In genomic region chr6:99024588-99024987, GRCm38 (mm10) we compare ENCODE assay signal across 12 mouse cellular contexts.
DNase-seq lines count a peak whose midpoint lies in the region; ATAC-seq and TF ChIP-seq lines count a peak whose summit lies in the region.
"Had no signal": no experiment of that assay in that cellular context is flagged by ENCODE, and none has a peak within 500 bp of the region (broad histone marks: within the 10 kb centered on the region; RNA-seq: fewer than 3 reads in every experiment).

No protein-coding gene starts in this region.

- peaks cover 17% of the 10 kb centered on the region for H3K79me2 ChIP-seq in MEL (ENCODE audit: control insufficient read depth, insufficient read depth, low read length, poor library complexity)

- peak overlapping the region; percentile 40; the same call in 1 of the 2 replicates for H3K4me3 ChIP-seq in heart, embryonic 15.5 days
- H3K4me3 ChIP-seq in MEL (ENCODE audit: control insufficient read depth in 1 of 2, insufficient read depth in 1 of 2, low read depth in 2 of 2, low read length in 2 of 2): no peak overlapping the region
- no peak overlapping the region for H3K4me3 ChIP-seq in forebrain, embryonic 13.5 days
- H3K4me3 ChIP-seq in megakaryocyte, embryonic 14.5 days (replicated peaks): peak overlapping the region; percentile 35
- H3K4me3 ChIP-seq: erythroblast, embryonic 14.5 days had no signal

- TF ChIP-seq CTCF in MEL (IDR thresholded peaks at IDR 0.05 in 2 of 3, conservative IDR thresholded peaks at IDR 0.05 in 1 of 3; ENCODE audit: control insufficient read depth in 1 of 3, insufficient read depth in 1 of 3, low read depth in 2 of 3, low read length in 3 of 3, poor library complexity in 1 of 3, severe bottlenecking in 1 of 3): no peak

- H3K27me3 ChIP-seq in heart, embryonic 15.5 days: no peaks in the 10 kb centered on the region
- H3K27me3 ChIP-seq in MEL (ENCODE audit: control insufficient read depth in 1 of 2, insufficient read depth in 2 of 2, low read length in 2 of 2): no peaks in the 10 kb centered on the region
- 0 out of 2 replicates have a peak, but pooled peaks cover 6% of the 10 kb centered on the region for H3K27me3 ChIP-seq in forebrain, embryonic 13.5 days
- no peaks in the 10 kb centered on the region for H3K27me3 ChIP-seq in megakaryocyte, embryonic 14.5 days (replicated peaks)

- ATAC-seq in heart, embryonic 15.5 days (replicated peaks; ENCODE audit: insufficient number of reproducible peaks, insufficient read depth, low FRiP score, low read depth): no peak
- ATAC-seq in forebrain, embryonic 13.5 days: no peak

- no peak for TF ChIP-seq POLR2A in MEL (IDR thresholded peaks at IDR 0.05; ENCODE audit: control insufficient read depth in 1 of 2, insufficient read depth in 1 of 2, low read depth in 1 of 2, low read length in 2 of 2, poor library complexity in 1 of 2)

- TF ChIP-seq RAD21 in MEL (IDR thresholded peaks at IDR 0.05; ENCODE audit: low read depth, low read length): no peak

- DNase-seq in heart, postnatal 36 days: no peak
- peak; percentile 23 for DNase-seq in MEL (ENCODE audit: low read depth, low spot score)
- DNase-seq in cerebellum, adult 18-20 months: no peak
- no peak for DNase-seq in kidney, postnatal 25 days
- no peak for DNase-seq in gastrocnemius, adult 18-20 months (ENCODE audit: low spot score)
- DNase-seq: adrenal gland, postnatal 14 days; kidney, postnatal 4 days; thymus, adult 2 months had no signal

- peak overlapping the region; percentile 68 for H3K4me2 ChIP-seq in heart, embryonic 15.5 days
- H3K4me2 ChIP-seq in forebrain, embryonic 13.5 days: peak overlapping the region; percentile 21

- no peaks in the 10 kb centered on the region for H3K36me3 ChIP-seq in heart, embryonic 15.5 days
- H3K36me3 ChIP-seq in MEL (ENCODE audit: control insufficient read depth in 1 of 2, insufficient read depth in 2 of 2, low read length in 2 of 2): peaks cover 0 to 20% of the 10 kb centered on the region in 2 experiments; a peak in 2 of 4 replicates
- H3K36me3 ChIP-seq in forebrain, embryonic 13.5 days (ENCODE audit: poor library complexity, severe bottlenecking): no peaks in the 10 kb centered on the region
- peaks cover 2% of the 10 kb centered on the region for H3K36me3 ChIP-seq in megakaryocyte, embryonic 14.5 days (replicated peaks; ENCODE audit: low read length)

- intact Hi-C loops in heart, postnatal 36 days (cut with DNase I): no loop called here

- H3K27ac ChIP-seq in heart, embryonic 15.5 days: peak overlapping the region; percentile 58; the same call in 1 of the 2 replicates
- no peak overlapping the region for H3K27ac ChIP-seq in MEL (ENCODE audit: control insufficient read depth, low read depth, low read length)
- H3K27ac ChIP-seq in forebrain, embryonic 13.5 days: no peak overlapping the region

- WGBS in heart, embryonic 15.5 days: 30% methylated on average over 9 of the region's 9 CpGs
- WGBS in forebrain, embryonic 13.5 days: 45% methylated on average over 9 of the region's 9 CpGs

- H3K9me3 ChIP-seq in heart, embryonic 15.5 days (replicated peaks): no peaks in the 10 kb centered on the region
- no peaks in the 10 kb centered on the region for H3K9me3 ChIP-seq in MEL (replicated peaks; ENCODE audit: insufficient read depth, low read length)
- H3K9me3 ChIP-seq in forebrain, embryonic 13.5 days (replicated peaks): no peaks in the 10 kb centered on the region
- H3K9me3 ChIP-seq in megakaryocyte, embryonic 14.5 days: no peaks in the 10 kb centered on the region

- H3K9ac ChIP-seq in heart, embryonic 15.5 days: no peak overlapping the region
- H3K9ac ChIP-seq in MEL (ENCODE audit: control insufficient read depth, low read depth, low read length, poor library complexity, severe bottlenecking): no peak overlapping the region
- H3K9ac ChIP-seq in forebrain, embryonic 13.5 days: no peak overlapping the region

- H3K4me1 ChIP-seq in heart, embryonic 15.5 days (replicated peaks): peaks cover 41% of the 10 kb centered on the region
- peaks cover 0 to 10% of the 10 kb centered on the region in 2 experiments for H3K4me1 ChIP-seq in MEL (ENCODE audit: control insufficient read depth in 1 of 2, insufficient read depth in 2 of 2, low read length in 2 of 2)
- peaks cover 60% of the 10 kb centered on the region for H3K4me1 ChIP-seq in forebrain, embryonic 13.5 days
- peaks cover 46% of the 10 kb centered on the region for H3K4me1 ChIP-seq in megakaryocyte, embryonic 14.5 days

- no peak for TF ChIP-seq EP300 in MEL (IDR thresholded peaks at IDR 0.05; ENCODE audit: low read depth in 1 of 2, low read length in 2 of 2)

TF ChIP-seq in MEL, 35 proteins besides CTCF, POLR2A, EP300 and RAD21:
- TF ChIP-seq CHD2 (IDR thresholded peaks at IDR 0.05; ENCODE audit: low read length) (no peak), MXI1 (IDR thresholded peaks at IDR 0.05; ENCODE audit: low read depth, low read length) (no peak), CHD1 (IDR thresholded peaks at IDR 0.05; ENCODE audit: low read depth, low read length) (no peak), HCFC1 (IDR thresholded peaks at IDR 0.05; ENCODE audit: low read depth, low read length) (no peak), MYB (IDR thresholded peaks at IDR 0.05; ENCODE audit: low read depth, low read length) (no peak), GABPA (IDR thresholded peaks at IDR 0.05; ENCODE audit: low read depth, low read length) (no peak), ZMIZ1 (IDR thresholded peaks at IDR 0.05; ENCODE audit: low read depth, low read length) (no peak), MYC (IDR thresholded peaks at IDR 0.05; ENCODE audit: low read depth, low read length) (no peak), NELFE (IDR thresholded peaks at IDR 0.05; ENCODE audit: low read depth, low read length) (no peak), USF2 (IDR thresholded peaks at IDR 0.05; ENCODE audit: borderline replicate concordance in 1 of 2, insufficient read depth in 1 of 2, low read depth in 1 of 2, low read length in 2 of 2) (no peak), SIN3A (IDR thresholded peaks at IDR 0.05; ENCODE audit: low read length) (no peak), ETS1 (IDR thresholded peaks at IDR 0.05; ENCODE audit: low read depth, low read length) (no peak), MAZ (IDR thresholded peaks at IDR 0.05; ENCODE audit: low read depth, low read length) (no peak), ZC3H11A (IDR thresholded peaks at IDR 0.05; ENCODE audit: low read depth, low read length) (no peak), MAX (IDR thresholded peaks at IDR 0.05; ENCODE audit: low read length) (no peak), POLR2AphosphoS2 (IDR thresholded peaks at IDR 0.05; ENCODE audit: low read length) (no peak), UBTF (IDR thresholded peaks at IDR 0.05; ENCODE audit: borderline replicate concordance, insufficient read depth, low read depth, low read length) (no peak), MEF2A (IDR thresholded peaks at IDR 0.05; ENCODE audit: extremely low read depth, insufficient replicate concordance, low read depth, low read length, poor library complexity, severe bottlenecking) (no peak), KAT2A (conservative IDR thresholded peaks at IDR 0.05; ENCODE audit: low read depth, low read length) (no peak)

Comparison
In these comparisons a context has a peak if more than half of its experiments do, and no peak if none do; other contexts are left out.
1. H3K4me3 ChIP-seq: peak in heart, embryonic 15.5 days (single experiment) and megakaryocyte, embryonic 14.5 days (single experiment); none in MEL (0 of 2) and forebrain, embryonic 13.5 days (single experiment).